Mouse (Mus musculus): ENCODE data around the gene Carmil1.

GRCm38 (mm10) chr13:24238456-24239120 lies 42.0 kb downstream of the Carmil1 start:
- TF ChIP-seq CTCF (IDR thresholded peaks at IDR 0.05; ENCODE audit: low read depth): no peak
- no peak for TF ChIP-seq EP300 (IDR thresholded peaks at IDR 0.05; ENCODE audit: low read depth)

All from liver, postnatal 0 days (tissue).